Mouse (Mus musculus) C2C12 (cell line): Measurements from ENCODE around the gene Trpm4.

Experiments
- CTCF ChIP-seq: IDR thresholded peaks from one replicate; pipeline ENCODE4 v1.5.1; 2011; ENCODE audit not compliant: control insufficient read depth, insufficient read depth, insufficient read length
- MAX ChIP-seq: IDR thresholded peaks from one replicate; pipeline ENCODE4 v1.6.1; 2011; ENCODE audit warnings: mild to moderate bottlenecking, control low read depth
- USF1 ChIP-seq: IDR thresholded peaks from one replicate; pipeline ENCODE4 v1.6.1; 2011; ENCODE audit warnings: low read depth, mild to moderate bottlenecking, control low read depth, moderate library complexity

- no peak for TF ChIP-seq CTCF
- no peak for TF ChIP-seq USF1
- TF ChIP-seq MAX: no peak
Measured at GRCm38 (mm10) chr7:45263006-45263607, 70.5 kb downstream of the Trpm4 start.
